Mouse (Mus musculus) testis, adult 10 weeks (tissue): Measurements from ENCODE around the gene Tshr. TPM values are rescaled to one million over a fixed set of nuclear protein-coding genes. Genes with fewer than 3 reads are reported as not detected.

ENCODE experiments used
- polyA plus RNA-seq: library from polyadenylated mRNA; stranded (reverse); fragments of 350-450 nt; fragmentation: Illumina TruSeq; extraction: RNeasy Lipid Tissue Mini Kit (QIAGEN cat#74804); gene quantifications from one replicate; pipeline ENCODE4 v1.2.3, GENCODE M21; 2014; ENCODE audit warnings: low read depth, low replicate concordance

Gene Tshr
- 16.4 TPM for polyA plus RNA-seq

DNA sequence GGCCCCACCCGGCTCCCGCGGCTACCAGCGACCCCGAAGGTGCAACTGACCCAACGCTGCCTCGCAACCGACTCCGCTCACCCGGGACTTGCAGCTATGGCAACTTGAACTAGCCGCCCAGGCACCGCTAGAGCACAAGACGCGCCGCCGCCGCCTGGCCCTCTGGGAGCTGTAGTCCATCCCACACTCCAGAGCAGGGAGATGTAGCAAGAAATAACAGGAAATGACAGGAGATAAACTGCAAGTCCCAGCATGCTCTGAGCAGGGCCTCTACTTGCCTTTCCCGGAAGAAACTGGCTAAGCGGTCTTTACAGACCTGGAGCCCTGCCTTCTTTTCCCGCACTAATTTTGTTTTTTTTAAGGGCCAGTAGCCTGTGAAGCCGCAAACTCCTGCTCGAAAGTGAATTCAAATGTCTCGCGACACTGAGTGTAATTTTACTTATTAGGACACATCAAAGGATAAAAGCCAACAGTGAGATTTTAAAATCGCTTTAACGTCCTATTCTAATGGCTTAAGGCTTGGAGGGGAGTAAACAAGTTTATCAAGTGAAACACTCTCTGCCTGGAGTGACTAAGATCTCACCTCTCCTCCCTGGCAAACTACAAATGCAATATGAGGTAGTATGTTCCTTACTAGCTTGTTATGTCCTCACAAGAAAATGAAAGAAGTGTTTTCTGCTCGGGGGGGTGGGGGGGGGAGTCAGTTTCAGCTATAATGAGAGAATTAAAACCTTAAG, at the start of gene Tshr, which contains the start of gene Cep128:
Gene Tshr, plus strand, starts transcription at position 283 of the 737 bp plus-strand sequence.
Gene Cep128, minus strand, starts transcription at position 129 of the 737 bp plus-strand sequence.

DNA sequence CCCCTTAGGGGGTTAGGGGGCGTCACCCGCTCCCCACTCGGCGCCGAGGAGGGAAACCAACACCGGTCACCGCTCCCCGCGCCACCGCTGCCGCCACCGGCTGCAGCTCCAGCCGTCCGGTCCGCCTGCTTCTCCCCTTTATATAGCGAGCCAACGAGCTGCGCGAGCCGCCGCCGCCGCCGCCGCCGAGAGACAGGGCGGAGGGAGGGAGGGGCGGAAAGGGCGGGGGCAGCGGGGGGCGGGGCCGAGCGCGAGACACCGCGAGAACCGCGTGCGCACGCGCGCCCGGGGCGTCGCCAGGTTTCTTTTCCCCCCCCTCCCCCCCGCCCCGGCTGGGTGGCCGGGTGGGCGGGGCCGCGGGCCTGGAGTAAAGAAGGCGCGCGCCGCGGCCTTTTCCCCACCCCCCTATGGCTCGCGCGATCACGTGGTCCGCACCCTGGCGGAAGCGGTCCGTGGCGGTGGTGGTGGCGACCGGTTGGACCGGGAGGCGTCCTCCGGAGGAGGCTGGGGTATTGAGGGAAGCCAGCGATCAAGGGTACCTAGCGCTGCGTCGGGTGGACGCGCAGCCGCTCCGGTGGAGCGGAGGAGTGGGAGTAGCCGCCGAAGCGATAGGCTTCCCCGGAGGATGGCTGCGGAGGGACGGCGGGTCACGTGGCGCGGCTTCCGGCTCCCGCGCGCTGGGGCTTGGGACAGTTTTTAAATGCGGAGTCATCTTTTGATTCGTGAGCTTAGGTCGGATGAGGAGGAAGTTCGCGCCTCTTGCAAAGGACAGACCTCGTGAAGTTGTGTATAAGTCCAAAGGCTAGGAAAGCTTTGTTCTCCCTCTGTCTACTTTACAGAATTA, 205.7 kb downstream of the Tshr start, which contains the start of gene Gtf2a1:
Gene Gtf2a1, minus strand, starts transcription at position 641 of the 844 bp plus-strand sequence.

Other genes starting within 250 kb of the Tshr start
- gene Cep128, start 154 bp upstream of the Tshr start, polyA plus RNA-seq: 374 TPM
- gene Gtf2a1, start 205.9 kb downstream of the Tshr start, polyA plus RNA-seq: 27.2 TPM